Mouse (Mus musculus) heart, adult 2 months (tissue): ENCODE measurements around the gene Ngf. TPM values are rescaled to one million over a fixed set of nuclear protein-coding genes. Genes with fewer than 3 reads are reported as not detected.

Experiments used
- DNase-seq, 2 experiments: peaks; one replicate each; pipeline ENCODE4 v3.0.0; 2021
- H3K27ac ChIP-seq: fragments of 200-600 bp; 2 replicates; pipeline ENCODE4 v1.8.1; 2022
- H3K27me3 ChIP-seq: fragments of 200-500 bp; 2 replicates; pipeline ENCODE4 v1.6.1; 2012; ENCODE audit warnings: mild to moderate bottlenecking, low read length, inconsistent platforms, mixed read lengths; ENCODE audit not compliant: control insufficient read depth, insufficient read depth
- H3K36me3 ChIP-seq: fragments of 200-500 bp; 2 replicates; pipeline ENCODE4 v1.6.1; 2012; ENCODE audit warnings: low read length, inconsistent platforms; ENCODE audit not compliant: control insufficient read depth, insufficient read depth
- H3K4me1 ChIP-seq: fragments of 200-500 bp; 2 replicates; pipeline ENCODE4 v1.6.1; 2011; ENCODE audit warnings: low read length; ENCODE audit not compliant: control insufficient read depth, insufficient read depth
- H3K4me3 ChIP-seq: fragments of 200-600 bp; 2 replicates; pipeline ENCODE4 v1.8.1; 2022
- H3K79me2 ChIP-seq: fragments of 200-500 bp; replicated peaks from 2 replicates; pipeline ENCODE4 v1.6.1; 2012; ENCODE audit warnings: mild to moderate bottlenecking, inconsistent platforms, low read length, moderate library complexity, mixed read lengths; ENCODE audit not compliant: control insufficient read depth, insufficient read depth
- H3K9ac ChIP-seq: fragments of 200-500 bp; 2 replicates; pipeline ENCODE4 v1.6.1; 2012; ENCODE audit warnings: low read depth, mild to moderate bottlenecking, control low read depth, inconsistent platforms, low read length, mixed read lengths
- CTCF ChIP-seq: fragments of 200-600 bp; IDR thresholded peaks from 2 replicates; pipeline ENCODE4 v1.8.1; 2022; ENCODE audit warnings: antibody characterized with exemption, mild to moderate bottlenecking, moderate library complexity
- EP300 ChIP-seq: fragments of 200-500 bp; IDR thresholded peaks from 2 replicates; pipeline ENCODE4 v1.6.1; 2011; ENCODE audit warnings: low read depth, low read length, control low read depth; ENCODE audit not compliant: insufficient read depth
- POLR2A ChIP-seq: fragments of 200-500 bp; IDR thresholded peaks from 2 replicates; pipeline ENCODE4 v1.6.1; 2011; ENCODE audit warnings: mild to moderate bottlenecking, low read depth, low read length, control low read depth; ENCODE audit not compliant: insufficient read depth
- intact Hi-C: fragments of 180-260 bp; cut with DNase I; formaldehyde crosslinking; loops from one replicate; pipeline ENCODE4 v1.15.1; 2025
- polyA plus RNA-seq: library from polyadenylated mRNA; depleted of rRNA; stranded (reverse); fragments of >200 nt; gene quantifications from 2 replicates; pipeline ENCODE4 v1.2.3, GENCODE M21; 2012
- total RNA-seq, 2 experiments: library from RNA; stranded (reverse); gene quantifications; 2 replicates each; pipeline ENCODE4 v1.2.3; 2021

The Ngf gene
- total and polyA plus RNA-seq, 3 experiments, result 5.1 to 17.1 (median 6.1) TPM

DNA sequence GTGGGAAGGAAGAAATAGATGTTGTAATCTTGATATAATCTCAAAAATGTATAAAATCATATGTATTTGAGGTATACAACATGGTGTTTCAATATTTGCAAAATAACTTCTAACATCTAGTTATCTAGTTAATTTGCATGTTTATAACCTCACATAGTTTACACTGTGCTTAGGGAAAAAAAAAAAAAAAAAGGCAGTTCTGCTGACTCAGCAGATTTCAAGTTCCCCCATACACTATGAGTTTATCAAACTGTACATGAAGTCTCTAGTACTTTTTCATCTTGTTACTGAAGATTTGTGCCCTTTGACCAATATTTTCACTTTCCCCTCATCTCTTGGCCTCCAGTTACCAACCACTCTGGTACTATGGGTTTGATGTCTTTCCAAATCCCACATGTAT lies 86.9 kb downstream of the Ngf start:
- H3K4me3 ChIP-seq, result no peak overlapping the region
- H3K36me3 ChIP-seq, result no peaks in the 10 kb centered on the region
- TF ChIP-seq CTCF, result no peak
- TF ChIP-seq EP300, result no peak
- no peak for TF ChIP-seq POLR2A
- no peaks in the 10 kb centered on the region for H3K79me2 ChIP-seq
- intact Hi-C loops, result no loop called here
- no peak overlapping the region for H3K27ac ChIP-seq
- H3K4me1 ChIP-seq, result no peaks in the 10 kb centered on the region
- H3K9ac ChIP-seq, result no peak overlapping the region
- H3K27me3 ChIP-seq, result no peaks in the 10 kb centered on the region
- DNase-seq, result no peak
